Mouse (Mus musculus): Measurements from ENCODE around the gene Gbp9. TPM values are rescaled to one million over a fixed set of nuclear protein-coding genes. Genes with fewer than 3 reads are reported as not detected.
A peak's percentile ranks its signal among the peaks of the same experiment; 100 is the strongest.
"Not testable (repeated sequence)": the region's sequence is repeated elsewhere in the genome, so short reads cannot be mapped to it uniquely, and the experiment has no call there.

The Gbp9 gene
- polyA plus RNA-seq, 1 experiment from 2014 or later, result 1.1 TPM

DNA sequence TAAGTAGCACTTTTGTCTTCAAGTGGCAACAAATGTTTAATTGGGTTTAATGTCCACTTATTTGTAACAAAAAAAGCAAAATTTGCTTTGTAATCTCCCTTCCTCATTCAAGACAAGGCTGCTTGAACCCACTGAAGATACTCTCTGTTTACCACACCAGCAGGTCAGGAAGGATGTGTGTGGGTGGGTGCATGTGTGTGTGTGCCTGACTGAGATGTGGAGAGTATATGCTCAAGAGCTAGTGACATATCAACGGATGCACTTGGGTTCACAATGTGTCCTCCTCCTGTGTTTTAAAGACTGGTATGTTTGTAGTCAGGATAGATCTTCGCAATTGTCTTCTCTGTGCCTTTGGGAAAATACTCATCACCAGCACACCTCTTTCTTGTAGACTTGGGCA lies 24.6 kb downstream of the Gbp9 start:
- Histone ChIP-seq H3K9me3 (no peaks in the 10 kb centered on the region), H3K9ac (replicated peaks) (no peak overlapping the region), H3K27ac (no peak overlapping the region), H3K4me3 (replicated peaks) (no peak overlapping the region), H3K27me3 (no peaks in the 10 kb centered on the region), H3K4me1 (replicated peaks) (no peaks in the 10 kb centered on the region), H3K36me3 (no peaks in the 10 kb centered on the region), H3K4me2 (replicated peaks) (no peak overlapping the region)
- WGBS, result 88% methylated on average over 2 of the region's 2 CpGs
- no peak for ATAC-seq

DNA sequence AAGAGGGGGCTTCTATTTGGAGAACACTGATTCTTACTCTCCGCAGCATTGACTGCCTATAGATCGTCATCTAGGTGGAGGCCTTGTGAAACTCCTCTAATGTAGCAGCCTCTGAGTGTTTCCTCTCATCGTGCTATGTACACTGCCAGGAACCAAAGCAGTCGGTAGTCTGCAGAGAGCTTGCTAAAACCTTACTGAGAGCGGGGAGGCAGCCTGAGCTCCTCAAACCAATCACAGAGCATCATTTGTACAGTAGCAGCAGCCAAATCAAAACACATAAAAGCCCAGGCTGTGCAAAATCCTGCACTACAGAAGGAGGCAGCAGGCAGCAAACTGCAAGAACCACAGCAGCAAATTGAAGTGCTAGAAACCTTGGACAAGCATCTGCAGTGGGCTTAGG lies 25.7 kb downstream of the Gbp9 start:
- no peaks in the 10 kb centered on the region for H3K36me3 ChIP-seq
- H3K4me2 ChIP-seq (replicated peaks), result no peak overlapping the region
- no peak overlapping the region for H3K9ac ChIP-seq (replicated peaks)
- no peaks in the 10 kb centered on the region for H3K9me3 ChIP-seq
- no peak overlapping the region for H3K27ac ChIP-seq
- WGBS, result 97% methylated on average over 5 of the region's 5 CpGs
- no peaks in the 10 kb centered on the region for H3K27me3 ChIP-seq
- no peak for ATAC-seq
- H3K4me1 ChIP-seq (replicated peaks), result no peaks in the 10 kb centered on the region
- no peak overlapping the region for H3K4me3 ChIP-seq (replicated peaks)

DNA sequence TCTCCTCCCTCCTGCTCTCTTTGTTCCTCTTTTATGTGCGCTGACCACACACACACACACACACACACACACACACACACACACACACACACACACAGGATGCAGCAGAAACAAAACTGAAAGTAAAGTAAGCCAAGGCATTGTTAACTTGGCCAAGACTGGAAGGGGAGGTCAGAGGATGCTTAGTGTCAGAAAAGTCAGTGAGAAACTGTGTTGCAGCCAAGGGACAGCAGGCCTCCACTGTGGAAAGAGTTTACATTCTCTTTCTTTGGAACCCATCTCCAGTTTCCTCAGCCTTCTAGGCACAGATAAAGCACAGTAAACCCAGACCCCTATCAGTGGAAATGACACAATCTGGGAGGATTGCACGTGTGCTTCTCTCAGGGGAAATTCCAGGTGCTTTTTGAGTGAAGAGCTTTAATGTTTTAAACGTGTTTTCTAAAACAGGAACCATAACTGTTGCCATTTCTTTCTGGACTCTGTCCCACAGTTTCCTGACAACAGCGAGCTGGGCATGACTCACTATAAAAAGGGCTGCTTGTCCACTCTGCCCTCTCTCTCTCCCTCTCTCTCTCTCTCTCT lies 29.0 kb downstream of the Gbp9 start:
- H3K9me3 ChIP-seq; H3K4me1 ChIP-seq (replicated peaks); H3K27me3 ChIP-seq; H3K36me3 ChIP-seq; H3K9ac ChIP-seq (replicated peaks); H3K27ac ChIP-seq; ATAC-seq; H3K4me2 ChIP-seq (replicated peaks); H3K4me3 ChIP-seq (replicated peaks): not testable (repeated sequence)
- 26% methylated on average over 3 of the region's 4 CpGs for WGBS

DNA sequence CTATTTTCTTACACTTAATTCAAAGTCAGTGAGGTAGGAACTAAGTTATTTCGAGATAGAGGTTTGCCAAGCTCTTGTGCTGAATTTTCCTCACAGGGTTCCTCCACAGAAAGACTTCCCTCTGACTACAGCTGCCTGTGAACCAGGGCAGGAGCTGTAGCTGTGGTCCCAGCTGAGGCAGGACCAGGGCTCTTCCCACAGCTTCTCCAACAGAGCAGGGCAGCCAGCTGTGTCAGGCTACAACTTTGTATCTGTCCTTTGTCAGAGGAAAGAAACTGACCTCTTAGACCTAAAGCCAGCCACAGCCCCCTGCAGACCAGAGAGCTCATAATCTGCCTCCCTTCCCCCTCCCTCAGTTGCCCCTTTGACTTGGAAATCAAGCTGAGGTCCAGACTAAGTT lies 29.6 kb downstream of the Gbp9 start:
- not testable (repeated sequence) for ATAC-seq, H3K27ac ChIP-seq

DNA sequence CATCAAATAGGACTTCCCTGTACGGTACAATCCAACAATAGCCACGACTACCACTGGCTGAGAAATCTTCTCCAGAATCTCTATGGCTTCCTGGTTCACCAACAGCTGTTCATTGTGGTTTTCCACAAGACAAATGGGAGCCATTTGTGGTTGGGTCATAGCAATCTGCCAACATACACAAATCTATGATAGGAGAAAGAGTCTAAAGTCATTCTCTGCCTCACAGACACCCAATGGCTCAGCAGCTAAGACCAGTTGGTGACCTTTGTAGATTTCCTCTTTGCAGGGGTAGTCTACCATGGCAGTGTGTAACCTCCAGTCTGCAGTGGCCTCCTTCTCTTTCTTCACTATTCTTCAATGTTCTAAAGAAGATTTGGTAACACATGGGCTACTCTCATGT lies 33.6 kb downstream of the Gbp9 start:
- H3K36me3 ChIP-seq; H3K4me1 ChIP-seq (replicated peaks); H3K4me2 ChIP-seq (replicated peaks); H3K4me3 ChIP-seq (replicated peaks); H3K9ac ChIP-seq (replicated peaks); H3K27me3 ChIP-seq; H3K27ac ChIP-seq; H3K9me3 ChIP-seq; ATAC-seq: not testable (repeated sequence)
- WGBS, result 91% methylated on average over 2 of the region's 2 CpGs

More for the DNA sequence above, 29.6 kb downstream of the Gbp9 start:
- H3K9ac ChIP-seq (replicated peaks); H3K36me3 ChIP-seq; H3K27me3 ChIP-seq; H3K4me2 ChIP-seq (replicated peaks); H3K9me3 ChIP-seq; H3K4me1 ChIP-seq (replicated peaks); H3K4me3 ChIP-seq (replicated peaks): not testable (repeated sequence)
- 33% methylated on average over 1 of the region's 1 CpGs for WGBS

DNA sequence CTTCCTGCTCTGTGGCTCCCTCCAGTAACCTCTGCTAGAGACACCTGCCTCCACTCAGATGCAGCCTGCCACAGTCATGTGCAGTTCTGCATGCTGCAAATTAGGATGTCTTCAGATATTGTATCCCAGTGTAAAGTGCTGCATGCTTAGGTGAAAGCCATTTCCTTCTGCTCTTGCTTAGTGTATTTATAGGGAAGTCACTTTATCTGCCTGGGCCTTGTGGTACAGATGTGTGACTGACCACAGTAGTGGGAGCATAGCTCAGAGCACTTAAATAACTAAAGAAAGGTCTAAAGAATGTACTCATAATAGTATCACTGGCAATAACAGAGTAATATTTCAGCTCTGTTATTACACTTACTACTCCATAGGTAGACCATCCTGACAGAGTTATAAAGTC lies 57.4 kb downstream of the Gbp9 start:
- no peak for ATAC-seq
- Histone ChIP-seq H3K27me3 (no peaks in the 10 kb centered on the region), H3K27ac (no peak overlapping the region)

DNA sequence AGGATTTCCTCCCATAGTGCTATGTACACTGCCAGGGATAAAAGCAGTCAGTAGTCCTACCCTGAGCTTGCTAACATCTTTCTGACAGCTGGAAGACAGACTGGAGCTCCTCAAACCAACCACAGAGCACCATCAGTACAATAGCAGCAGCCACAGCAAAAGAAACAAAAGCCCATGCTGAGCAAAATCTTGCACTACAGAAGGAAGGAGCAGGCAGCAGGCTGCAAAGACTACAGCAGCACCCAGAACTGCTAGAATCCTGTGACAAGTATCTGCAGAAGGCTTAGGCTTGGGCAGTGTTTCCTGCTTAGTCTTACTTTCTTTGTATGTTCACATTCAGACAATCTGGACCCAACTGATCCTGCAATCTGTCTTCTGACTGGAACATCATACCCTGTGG lies 71.0 kb downstream of the Gbp9 start:
- not testable (repeated sequence) for H3K27ac ChIP-seq; H3K9me3 ChIP-seq; H3K4me3 ChIP-seq (replicated peaks); ATAC-seq; H3K4me1 ChIP-seq (replicated peaks); H3K36me3 ChIP-seq; H3K27me3 ChIP-seq; H3K9ac ChIP-seq (replicated peaks); H3K4me2 ChIP-seq (replicated peaks)

More for the DNA sequence above, 57.4 kb downstream of the Gbp9 start:
- Histone ChIP-seq H3K36me3 (no peaks in the 10 kb centered on the region), H3K9ac (replicated peaks) (no peak overlapping the region), H3K4me3 (replicated peaks) (no peak overlapping the region), H3K9me3 (no peaks in the 10 kb centered on the region), H3K4me1 (replicated peaks) (no peaks in the 10 kb centered on the region), H3K4me2 (replicated peaks) (no peak overlapping the region)

DNA sequence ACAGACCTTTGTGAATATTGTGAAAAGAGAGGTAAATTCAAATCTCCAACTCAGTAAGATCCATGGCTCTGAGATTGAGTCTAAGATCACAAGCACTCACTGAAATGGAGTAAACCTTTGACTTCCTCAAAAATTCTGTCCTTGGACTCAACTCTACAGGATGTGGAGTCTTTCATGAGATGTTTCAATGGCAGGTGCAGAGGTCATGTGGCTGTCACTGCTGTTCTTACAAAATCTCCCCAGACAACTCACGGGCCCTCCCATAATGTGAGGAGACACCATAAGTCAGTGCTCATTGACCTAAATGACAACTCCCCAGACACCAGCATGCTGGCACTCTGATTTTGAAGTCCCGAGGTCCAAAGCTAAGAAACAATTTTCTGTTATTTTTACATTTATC lies 74.9 kb downstream of the Gbp9 start:
- not testable (repeated sequence) for H3K36me3 ChIP-seq; H3K4me2 ChIP-seq (replicated peaks); H3K27ac ChIP-seq; H3K9ac ChIP-seq (replicated peaks); H3K4me1 ChIP-seq (replicated peaks); H3K27me3 ChIP-seq; H3K4me3 ChIP-seq (replicated peaks); ATAC-seq; H3K9me3 ChIP-seq
- 82% methylated on average over 2 of the region's 2 CpGs for WGBS

DNA sequence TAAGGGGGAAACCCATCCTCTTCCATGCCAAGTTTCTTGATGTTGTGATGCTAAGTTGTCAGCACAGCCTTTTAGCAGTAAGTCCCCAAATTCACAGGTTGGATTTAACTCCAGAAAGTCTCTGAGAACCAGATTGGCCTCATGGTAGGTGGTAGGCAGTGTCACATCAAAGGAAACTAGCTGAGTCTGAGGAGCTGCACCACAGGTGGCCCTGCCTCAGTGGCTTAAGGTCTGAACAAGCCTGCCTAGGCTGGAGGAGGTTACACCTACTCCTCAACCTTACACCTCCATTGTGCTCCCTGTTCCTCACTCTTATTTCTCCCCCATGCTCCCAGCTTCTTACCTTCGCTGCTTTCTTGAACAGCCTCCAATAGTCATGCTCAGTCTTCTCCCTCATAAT lies 76.0 kb downstream of the Gbp9 start:
- no peak overlapping the region for H3K4me2 ChIP-seq (replicated peaks)
- no peak overlapping the region for H3K27ac ChIP-seq
- ATAC-seq, result no peak
- H3K9ac ChIP-seq (replicated peaks), result no peak overlapping the region
- H3K4me3 ChIP-seq (replicated peaks), result no peak overlapping the region
- H3K36me3 ChIP-seq, result no peaks in the 10 kb centered on the region
- no peaks in the 10 kb centered on the region for H3K27me3 ChIP-seq
- no peaks in the 10 kb centered on the region for H3K4me1 ChIP-seq (replicated peaks)
- 68% methylated on average over 1 of the region's 1 CpGs for WGBS
- H3K9me3 ChIP-seq, result no peaks in the 10 kb centered on the region

DNA sequence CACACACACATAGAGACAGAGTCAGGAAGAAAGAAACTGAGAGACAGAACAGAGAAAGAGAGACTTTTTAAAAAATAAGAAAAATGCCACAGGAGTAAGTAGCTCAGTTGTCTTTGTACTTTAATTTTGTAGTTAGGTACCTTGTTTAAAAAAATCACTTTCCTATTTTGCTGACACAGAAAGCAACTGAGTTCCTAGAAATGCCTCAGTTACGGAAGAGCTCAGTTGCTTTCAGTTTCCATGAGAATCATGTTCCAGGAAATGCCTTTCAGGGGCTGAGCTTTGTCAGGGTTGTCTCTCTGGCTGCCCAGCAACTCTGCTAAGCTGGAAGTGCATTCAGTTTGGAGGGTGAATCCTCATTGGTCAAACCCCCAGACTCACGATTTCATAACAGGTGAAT lies 76.9 kb downstream of the Gbp9 start:
- H3K9me3 ChIP-seq; H3K27me3 ChIP-seq; H3K9ac ChIP-seq (replicated peaks); ATAC-seq; H3K4me3 ChIP-seq (replicated peaks); H3K4me2 ChIP-seq (replicated peaks); H3K36me3 ChIP-seq; H3K27ac ChIP-seq; H3K4me1 ChIP-seq (replicated peaks): not testable (repeated sequence)
- WGBS, result 76% methylated on average over 2 of the region's 2 CpGs

DNA sequence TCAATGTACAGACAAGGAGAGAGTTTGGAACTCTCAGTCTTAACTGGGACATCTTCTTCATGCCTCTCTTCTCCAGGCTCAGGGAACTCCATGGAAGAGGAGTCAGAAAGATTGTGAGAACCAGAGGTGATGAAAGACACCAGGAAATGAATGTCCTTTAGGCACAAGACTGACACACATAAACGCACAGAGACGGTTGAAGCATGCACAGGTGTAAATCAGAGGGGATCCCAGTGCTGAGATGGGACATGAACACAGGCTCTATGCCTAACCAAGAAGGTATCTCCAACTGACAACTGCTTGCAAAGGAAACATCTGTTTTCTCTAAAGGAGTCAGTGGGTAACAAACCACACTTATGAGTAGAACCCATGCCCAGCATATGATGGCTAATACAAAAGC lies 79.1 kb downstream of the Gbp9 start:
- Histone ChIP-seq H3K36me3 (no peaks in the 10 kb centered on the region), H3K4me3 (replicated peaks) (no peak overlapping the region), H3K27ac (no peak overlapping the region), H3K9me3 (no peaks in the 10 kb centered on the region), H3K27me3 (no peaks in the 10 kb centered on the region), H3K9ac (replicated peaks) (no peak overlapping the region), H3K4me2 (replicated peaks) (no peak overlapping the region), H3K4me1 (replicated peaks) (0 out of 2 replicates have a peak, but pooled peaks cover 1% of the 10 kb centered on the region)
- no peak for ATAC-seq
- 97% methylated on average over 2 of the region's 2 CpGs for WGBS

DNA sequence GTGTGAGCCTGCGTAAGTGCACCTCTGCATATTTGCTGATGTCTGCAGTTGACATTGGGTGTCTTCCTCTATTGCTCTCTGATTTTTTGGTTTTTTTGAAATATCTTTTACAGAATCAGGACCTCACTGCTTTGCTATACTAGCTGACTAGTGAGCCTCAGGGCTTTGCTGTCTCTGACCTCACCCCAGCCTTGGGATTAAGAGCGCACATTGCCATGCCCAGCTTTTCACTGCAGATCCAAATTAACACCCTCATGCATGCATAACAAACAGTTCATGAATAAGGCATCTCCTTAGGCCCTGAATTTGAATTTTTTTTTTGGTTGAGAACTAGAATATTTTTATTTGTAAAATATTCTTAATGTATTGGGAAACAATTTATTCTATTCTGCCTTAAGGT lies 84.1 kb downstream of the Gbp9 start:
- Histone ChIP-seq H3K9ac (replicated peaks) (no peak overlapping the region), H3K4me1 (replicated peaks) (0 out of 2 replicates have a peak, but pooled peaks cover 5% of the 10 kb centered on the region), H3K4me3 (replicated peaks) (no peak overlapping the region), H3K4me2 (replicated peaks) (no peak overlapping the region), H3K36me3 (no peaks in the 10 kb centered on the region), H3K9me3 (no peaks in the 10 kb centered on the region), H3K27ac (no peak overlapping the region; the same call in 1 of the 2 replicates), H3K27me3 (no peaks in the 10 kb centered on the region)
- 61% methylated on average over 2 of the region's 2 CpGs for WGBS
- ATAC-seq, result 0 out of 2 replicates have a peak, but pooled peaks have one; percentile 65

DNA sequence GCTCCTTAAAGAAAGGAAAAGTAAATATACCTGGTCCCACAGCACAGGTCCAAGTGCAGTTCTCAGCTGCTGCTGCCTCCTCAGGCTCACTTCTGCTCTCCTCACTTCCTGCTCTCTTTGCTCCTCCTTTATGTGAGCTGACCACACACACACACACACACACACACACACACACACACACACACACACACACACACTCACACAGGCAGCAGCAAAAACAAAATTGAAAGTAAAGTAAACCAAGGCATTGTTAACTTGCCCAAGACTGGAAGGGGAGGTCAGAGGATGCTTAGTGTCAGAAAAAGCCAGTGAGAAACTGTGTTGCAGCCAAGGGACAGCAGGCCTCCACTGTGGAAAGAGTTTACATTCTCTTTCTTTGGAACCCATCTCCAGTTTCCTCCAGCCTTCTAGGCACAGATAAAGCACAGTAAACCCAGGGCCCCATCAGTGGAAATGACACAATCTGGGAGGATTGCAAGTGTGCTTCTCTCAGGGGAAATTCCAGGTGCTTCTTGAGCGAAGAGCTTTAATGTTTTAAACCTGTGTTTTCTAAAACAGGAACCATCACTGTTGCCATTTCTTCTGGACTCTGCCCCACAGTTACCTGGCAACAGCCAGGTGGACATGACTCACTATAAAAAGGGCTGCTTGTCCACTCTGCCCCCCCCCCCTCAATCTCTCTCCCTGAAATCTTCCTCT lies 85.7 kb downstream of the Gbp9 start:
- not testable (repeated sequence) for H3K27ac ChIP-seq; H3K9me3 ChIP-seq; H3K4me3 ChIP-seq (replicated peaks); H3K36me3 ChIP-seq; H3K4me2 ChIP-seq (replicated peaks); ATAC-seq; H3K9ac ChIP-seq (replicated peaks); H3K27me3 ChIP-seq; H3K4me1 ChIP-seq (replicated peaks)
- WGBS, result 92% methylated on average over 1 of the region's 1 CpGs

Measured in midbrain, embryonic 13.5 days (tissue).